14 mouse cellular contexts compared by ENCODE assay signal in genomic region chr12:49739960-49740740, GRCm38 (mm10).
DNase-seq lines count a peak whose midpoint lies in the region; ATAC-seq lines count a peak whose summit lies in the region.
"Had no signal": no experiment of that assay in that cellular context is flagged by ENCODE, and none has a peak within 500 bp of the region (broad histone marks: within the 10 kb centered on the region; RNA-seq: fewer than 3 reads in every experiment).

No protein-coding gene starts in this region.

- peak; percentile 18 to 32 for DNase-seq in left cerebral cortex, adult 18-20 months (ENCODE audit: low spot score in 2 of 2)
- DNase-seq in left cerebral cortex, postnatal 10 days (ENCODE audit: extremely low spot score in 1 of 2, low spot score in 2 of 2): no peak
- peak; percentile 4 to 42 for DNase-seq in frontal cortex, adult 2 months (ENCODE audit: extremely low spot score in 1 of 2, low spot score in 1 of 2)
- peak; percentile 28 to 30 for DNase-seq in layer of hippocampus, postnatal 25 days (ENCODE audit: extremely low spot score in 1 of 2, low spot score in 1 of 2)
- DNase-seq in right cerebral cortex, postnatal 4 days: peak; percentile 22
- no peak for DNase-seq in thymus, postnatal 4 days
- DNase-seq in spleen, postnatal 36 days (ENCODE audit: low spot score in 2 of 2): no peak
- DNase-seq: gastrocnemius, postnatal 14 days; kidney, adult 2 months; liver, embryonic 13.5 days; lung, postnatal 36 days; midbrain, embryonic 14.5 days had no signal

- no peak for ATAC-seq in CD4-positive, CD25-positive, alpha-beta regulatory T cell, adult 4 months
- ATAC-seq: activated CD4-positive, CD25-positive, alpha-beta regulatory T cell, adult 4 months had no signal

- intact Hi-C loops in left cerebral cortex, postnatal 10 days (cut with DNase I): loop anchor here (5.0 to 10.0 kb wide), 4 partner anchors 207 to 375 kb away; no protein-coding TSS in a partner anchor

Comparison
In these comparisons a context has a peak if more than half of its experiments do, and no peak if none do; other contexts are left out.
1. DNase-seq: peak in left cerebral cortex, adult 18-20 months (2 of 2), frontal cortex, adult 2 months (2 of 2), layer of hippocampus, postnatal 25 days (2 of 2) and right cerebral cortex, postnatal 4 days (single experiment); none in left cerebral cortex, postnatal 10 days (0 of 2), thymus, postnatal 4 days (single experiment) and spleen, postnatal 36 days (0 of 2).